Mouse (Mus musculus): ENCODE results near the gene Jak3.
"Not testable (repeated sequence)": the region's sequence is repeated elsewhere in the genome, so short reads cannot be mapped to it uniquely, and the experiment has no call there.

DNA sequence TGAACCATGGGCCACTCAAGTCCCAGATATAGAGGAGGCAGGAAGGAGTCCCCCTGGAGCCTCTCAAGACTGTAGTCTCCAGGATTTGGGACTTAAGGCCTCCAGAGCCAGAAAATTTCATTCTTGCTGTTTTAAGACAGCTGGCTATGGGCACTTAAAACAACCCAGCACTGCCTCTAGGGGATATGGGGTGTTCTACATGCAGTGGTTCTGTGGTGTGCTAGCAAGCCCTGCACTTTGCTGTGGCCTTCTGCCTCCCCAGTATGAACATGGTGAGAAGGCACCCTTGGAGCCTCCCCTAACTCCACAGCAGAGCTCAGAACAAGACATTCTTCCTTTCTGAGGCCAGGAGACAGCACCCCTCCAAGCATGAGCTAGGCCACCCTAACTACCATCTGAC lies 62.2 kb downstream of the Jak3 start:
- not testable (repeated sequence) for TF ChIP-seq CTCF (IDR thresholded peaks at IDR 0.05; ENCODE audit: extremely low read depth, insufficient read depth, insufficient read length, insufficient replicate concordance); POLR2A (IDR thresholded peaks at IDR 0.05; ENCODE audit: low read depth, low read length)

Measured in spleen, adult 2 months (tissue).